Mouse (Mus musculus) cerebellum, adult 2 months (tissue): ENCODE data around the gene Casd1. TPM values are rescaled to one million over a fixed set of nuclear protein-coding genes. Genes with fewer than 3 reads are reported as not detected.

Source experiments
- DNase-seq, 2 experiments: peaks; one replicate each; pipeline ENCODE4 v3.0.0; 2021
- H3K27ac ChIP-seq: fragments of 200-500 bp; 2 replicates; pipeline ENCODE4 v1.5.1; 2012; ENCODE audit warnings: low read length, control low read depth, inconsistent platforms; ENCODE audit not compliant: insufficient read depth
- H3K27me3 ChIP-seq: fragments of 200-500 bp; 2 replicates; pipeline ENCODE4 v1.6.1; 2012; ENCODE audit warnings: inconsistent platforms, mild to moderate bottlenecking, low read length, moderate library complexity; ENCODE audit not compliant: control insufficient read depth, insufficient read depth
- H3K4me1 ChIP-seq: fragments of 200-500 bp; 2 replicates; pipeline ENCODE4 v1.6.1; 2011; ENCODE audit warnings: low read length; ENCODE audit not compliant: control insufficient read depth, insufficient read depth
- H3K4me3 ChIP-seq: fragments of 200-500 bp; replicated peaks from 2 replicates; pipeline ENCODE3; 2011; ENCODE audit warnings: mild to moderate bottlenecking, low read depth, low read length, control low read depth; ENCODE audit not compliant: insufficient read depth
- CTCF ChIP-seq: fragments of 200-500 bp; IDR thresholded peaks from 2 replicates; pipeline ENCODE4 v1.5.1; 2011; ENCODE audit warnings: low read depth, mild to moderate bottlenecking, control low read depth, low read length, moderate library complexity, borderline replicate concordance; ENCODE audit not compliant: insufficient read depth
- POLR2A ChIP-seq: fragments of 200-500 bp; IDR thresholded peaks from 2 replicates; pipeline ENCODE4 v1.6.1; 2011; ENCODE audit warnings: low read length, control low read depth, borderline replicate concordance; ENCODE audit not compliant: insufficient read depth
- WGBS: fragments of 180-500 bp; shearing (Covaris S2); methylation state at CpG from one replicate; pipeline ENCODE4 v1.1.7; 2018; 5-methylcytosine and 5-hydroxymethylcytosine counted together
- polyA plus RNA-seq: library from polyadenylated mRNA; depleted of rRNA; stranded (reverse); fragments of >200 nt; gene quantifications from 2 replicates; pipeline ENCODE4 v1.2.3, GENCODE M21; 2012

Gene Casd1
- polyA plus RNA-seq, 1 experiment: 42.8 TPM

- Histone ChIP-seq H3K4me1 (no peaks in the 10 kb centered on the region), H3K27me3 (no peaks in the 10 kb centered on the region), H3K27ac (no peak overlapping the region), H3K4me3 (no peak overlapping the region)
- DNase-seq: no peak
- 76% methylated on average over 5 of the region's 5 CpGs for WGBS
- TF ChIP-seq CTCF (no peak), POLR2A (no peak)
Observed at GRCm38 (mm10) chr6:4655466-4655865, 54.8 kb downstream of the Casd1 start.

GRCm38 (mm10) chr6:4655924-4656323 is 55.3 kb downstream of the Casd1 start:
- H3K27me3 ChIP-seq: no peaks in the 10 kb centered on the region
- H3K4me3 ChIP-seq: no peak overlapping the region
- no peaks in the 10 kb centered on the region for H3K4me1 ChIP-seq
- 89% methylated on average over 4 of the region's 4 CpGs for WGBS
- DNase-seq: no peak
- no peak for TF ChIP-seq CTCF
- TF ChIP-seq POLR2A: no peak
- H3K27ac ChIP-seq: no peak overlapping the region

- no peaks in the 10 kb centered on the region for H3K27me3 ChIP-seq
- no peaks in the 10 kb centered on the region for H3K4me1 ChIP-seq
- no peak overlapping the region for H3K4me3 ChIP-seq
- TF ChIP-seq POLR2A: no peak
- no peak for DNase-seq
- H3K27ac ChIP-seq: no peak overlapping the region
- WGBS: 79% methylated on average over 13 of the region's 13 CpGs
Observed at GRCm38 (mm10) chr6:4658861-4659260, 58.2 kb downstream of the Casd1 start.

- no peaks in the 10 kb centered on the region for H3K4me1 ChIP-seq
- WGBS: 37% methylated on average over 2 of the region's 2 CpGs
- DNase-seq: no peak
- H3K27ac ChIP-seq: no peak overlapping the region
- no peaks in the 10 kb centered on the region for H3K27me3 ChIP-seq
- TF ChIP-seq POLR2A (no peak), CTCF (no peak)
- H3K4me3 ChIP-seq: no peak overlapping the region
Observed at GRCm38 (mm10) chr6:4663516-4663915, 62.9 kb downstream of the Casd1 start.

- no peaks in the 10 kb centered on the region for H3K27me3 ChIP-seq
- no peak for TF ChIP-seq POLR2A
- no peak for TF ChIP-seq CTCF
- WGBS: 71% methylated on average over 2 of the region's 2 CpGs
- no peak overlapping the region for H3K27ac ChIP-seq
- no peaks in the 10 kb centered on the region for H3K4me1 ChIP-seq
- H3K4me3 ChIP-seq: no peak overlapping the region
- DNase-seq: no peak
Observed at GRCm38 (mm10) chr6:4664313-4664712, 63.7 kb downstream of the Casd1 start.

GRCm38 (mm10) chr6:4665154-4665553 is 64.5 kb downstream of the Casd1 start:
- WGBS: 96% methylated on average over 6 of the region's 6 CpGs
- Histone ChIP-seq H3K4me3 (no peak overlapping the region), H3K4me1 (no peaks in the 10 kb centered on the region), H3K27me3 (no peaks in the 10 kb centered on the region), H3K27ac (no peak overlapping the region)
- no peak for DNase-seq
- no peak for TF ChIP-seq POLR2A
- TF ChIP-seq CTCF: no peak

- no peak overlapping the region for H3K27ac ChIP-seq
- no peak for DNase-seq
- 52% methylated on average over 1 of the region's 1 CpGs for WGBS
- TF ChIP-seq CTCF (no peak), POLR2A (no peak)
- no peaks in the 10 kb centered on the region for H3K27me3 ChIP-seq
- H3K4me3 ChIP-seq: no peak overlapping the region
- no peaks in the 10 kb centered on the region for H3K4me1 ChIP-seq
Observed at GRCm38 (mm10) chr6:4677356-4677761, 76.7 kb downstream of the Casd1 start.

GRCm38 (mm10) chr6:4679981-4680380 is 79.3 kb downstream of the Casd1 start:
- WGBS: 92% methylated on average over 1 of the region's 1 CpGs
- Histone ChIP-seq H3K27ac (no peak overlapping the region), H3K4me3 (no peak overlapping the region), H3K4me1 (no peaks in the 10 kb centered on the region), H3K27me3 (no peaks in the 10 kb centered on the region)
- no peak for DNase-seq
- no peak for TF ChIP-seq CTCF
- TF ChIP-seq POLR2A: no peak
